11 mouse cellular contexts compared by ENCODE assay signal in the genomic region with DNA sequence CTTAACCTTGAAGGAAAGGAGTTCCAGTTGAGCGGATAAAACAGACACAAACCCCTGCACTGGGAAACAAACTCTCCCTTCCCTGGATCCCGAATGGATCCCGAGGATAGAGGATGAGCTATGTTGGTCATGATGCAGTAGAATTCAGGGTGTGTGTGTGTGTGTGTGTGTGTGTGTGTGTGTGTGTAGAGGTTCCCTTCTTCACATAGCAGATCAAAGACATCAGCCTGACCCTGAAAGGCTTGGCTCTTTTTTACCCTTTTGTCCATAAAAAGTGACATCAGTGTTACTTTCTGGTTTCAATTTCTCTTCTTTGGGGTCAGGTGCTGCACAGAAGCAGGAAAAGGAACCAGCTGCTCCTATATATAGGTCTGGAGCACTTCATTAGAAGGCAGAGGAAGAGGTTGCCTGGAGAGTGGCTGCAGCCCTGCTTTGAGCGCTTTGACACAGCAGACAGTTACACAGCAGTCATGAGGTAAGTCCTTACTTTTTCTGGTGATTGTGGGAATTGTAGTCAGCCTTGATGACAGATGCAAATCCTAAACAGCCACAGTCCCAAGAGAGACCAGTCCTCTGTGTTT. TPM values are rescaled to one million over a fixed set of nuclear protein-coding genes. Genes with fewer than 3 reads are reported as not detected.
DNase-seq lines count a peak whose midpoint lies in the region; ATAC-seq and TF ChIP-seq lines count a peak whose summit lies in the region.
"Had no signal": no experiment of that assay in that cellular context is flagged by ENCODE, and none has a peak within 500 bp of the region (broad histone marks: within the 10 kb centered on the region; RNA-seq: fewer than 3 reads in every experiment).

No protein-coding gene starts in this region.

- H3K27me3 ChIP-seq in intestine, postnatal 0 days (replicated peaks; ENCODE audit: control insufficient read depth, insufficient read depth, low read length), result no peaks in the 10 kb centered on the region
- no peaks in the 10 kb centered on the region for H3K27me3 ChIP-seq in intestine, embryonic 16.5 days (replicated peaks; ENCODE audit: control insufficient read depth, insufficient read depth, low read length)
- H3K27me3 ChIP-seq in hindbrain, embryonic 16.5 days (replicated peaks; ENCODE audit: control insufficient read depth, insufficient read depth, low read length), result no peaks in the 10 kb centered on the region
- H3K27me3 ChIP-seq: hindbrain, embryonic 12.5 days; limb, embryonic 15.5 days had no signal

- DNase-seq in CD4-positive helper T cell, adult 2 months (ENCODE audit: low read depth, low spot score), result peak; percentile 35
- peak; percentile 26 for DNase-seq in T-cell, adult 2 months (ENCODE audit: low spot score)
- DNase-seq in kidney, postnatal 10 days, result peak; percentile 31
- no peak for DNase-seq in right cerebral cortex, adult 18-20 months
- DNase-seq: cerebellum, postnatal 14 days; thymus, postnatal 14 days had no signal

- 73% methylated on average over 4 of the region's 4 CpGs for WGBS in intestine, postnatal 0 days
- WGBS in intestine, embryonic 16.5 days, result 63% methylated on average over 4 of the region's 4 CpGs
- WGBS in hindbrain, embryonic 16.5 days, result 81% methylated on average over 4 of the region's 4 CpGs

- H3K9me3 ChIP-seq in intestine, postnatal 0 days (ENCODE audit: control insufficient read depth), result no peaks in the 10 kb centered on the region
- H3K9me3 ChIP-seq in intestine, embryonic 16.5 days (ENCODE audit: control insufficient read depth, low read length), result no peaks in the 10 kb centered on the region
- H3K9me3 ChIP-seq in hindbrain, embryonic 16.5 days (ENCODE audit: control insufficient read depth, low read length), result no peaks in the 10 kb centered on the region
- H3K9me3 ChIP-seq: hindbrain, embryonic 12.5 days; limb, embryonic 15.5 days had no signal

- H3K36me3 ChIP-seq in intestine, postnatal 0 days (ENCODE audit: control insufficient read depth, insufficient read depth), result no peaks in the 10 kb centered on the region; the same call in 1 of the 2 replicates
- no peaks in the 10 kb centered on the region; the same call in 1 of the 2 replicates for H3K36me3 ChIP-seq in intestine, embryonic 16.5 days (ENCODE audit: control insufficient read depth, insufficient read depth, low read length)
- H3K36me3 ChIP-seq in hindbrain, embryonic 16.5 days (ENCODE audit: control insufficient read depth, insufficient read depth, low read length), result no peaks in the 10 kb centered on the region
- H3K36me3 ChIP-seq: hindbrain, embryonic 12.5 days had no signal

- TF ChIP-seq CTCF in intestine, postnatal 0 days (IDR thresholded peaks at IDR 0.05; ENCODE audit: low read depth), result no peak

- no peak overlapping the region for H3K4me2 ChIP-seq in intestine, postnatal 0 days (replicated peaks; ENCODE audit: low read depth)
- H3K4me2 ChIP-seq in intestine, embryonic 16.5 days (ENCODE audit: low read depth, low read length), result no peak overlapping the region
- no peak overlapping the region for H3K4me2 ChIP-seq in hindbrain, embryonic 16.5 days (ENCODE audit: low read length)
- H3K4me2 ChIP-seq: hindbrain, embryonic 12.5 days; limb, embryonic 15.5 days had no signal

- no peak overlapping the region for H3K27ac ChIP-seq in intestine, postnatal 0 days (ENCODE audit: low read depth, low read length)
- H3K27ac ChIP-seq in intestine, embryonic 16.5 days (ENCODE audit: low read length), result no peak overlapping the region
- no peak overlapping the region for H3K27ac ChIP-seq in hindbrain, embryonic 16.5 days (ENCODE audit: low read depth, low read length)
- H3K27ac ChIP-seq: hindbrain, embryonic 12.5 days; limb, embryonic 15.5 days had no signal

- H3K4me3 ChIP-seq in intestine, postnatal 0 days (ENCODE audit: low read depth, low read length), result no peak overlapping the region
- no peak overlapping the region for H3K4me3 ChIP-seq in intestine, embryonic 16.5 days (ENCODE audit: low read length)
- H3K4me3 ChIP-seq in hindbrain, embryonic 16.5 days (ENCODE audit: low read length), result no peak overlapping the region
- H3K4me3 ChIP-seq: hindbrain, embryonic 12.5 days; limb, embryonic 15.5 days had no signal

- peak; percentile 47; the same call in 1 of the 2 replicates for ATAC-seq in intestine, postnatal 0 days
- ATAC-seq in intestine, embryonic 16.5 days, result no peak
- no peak for ATAC-seq in hindbrain, embryonic 16.5 days

- H3K9ac ChIP-seq in intestine, postnatal 0 days (ENCODE audit: low read depth, low read length), result no peak overlapping the region
- H3K9ac ChIP-seq in intestine, embryonic 16.5 days (ENCODE audit: low read depth, low read length), result no peak overlapping the region
- no peak overlapping the region for H3K9ac ChIP-seq in hindbrain, embryonic 16.5 days (ENCODE audit: low read depth, low read length)
- H3K9ac ChIP-seq: hindbrain, embryonic 12.5 days; limb, embryonic 15.5 days had no signal

- H3K4me1 ChIP-seq in intestine, postnatal 0 days (replicated peaks; ENCODE audit: control insufficient read depth, insufficient read depth, low read length), result 0 out of 2 replicates have a peak, but pooled peaks cover 3% of the 10 kb centered on the region
- H3K4me1 ChIP-seq in intestine, embryonic 16.5 days (ENCODE audit: control insufficient read depth, insufficient read depth, low read length), result 0 out of 2 replicates have a peak, but pooled peaks cover 5% of the 10 kb centered on the region
- no peaks in the 10 kb centered on the region for H3K4me1 ChIP-seq in hindbrain, embryonic 16.5 days (ENCODE audit: control insufficient read depth, insufficient read depth, low read depth, low read length)
- H3K4me1 ChIP-seq: limb, embryonic 15.5 days had no signal

RNA-seq across cellular contexts. Expression of gene Ifit3, which starts 13.3 kb away (rescaled TPM):
- polyA plus RNA-seq in intestine, postnatal 0 days (2015; fragmentation: Nextera tagmentation; extraction: Ambion mirVana), result 43.5 and 50.2 TPM in 2 replicates
- polyA plus RNA-seq in intestine, embryonic 16.5 days (2015; fragmentation: Nextera tagmentation; extraction: Ambion mirVana), result 0.70 and 1.6 TPM in 2 replicates
- polyA plus RNA-seq in hindbrain, embryonic 16.5 days (2015; fragmentation: Nextera tagmentation; extraction: Ambion mirVana), result 1.1 and 2.3 TPM in 2 replicates

RNA-seq across cellular contexts. Expression of gene Ifit2, which starts 19.5 kb away (rescaled TPM):
- 13.1 and 15.1 TPM in 2 replicates for polyA plus RNA-seq in intestine, postnatal 0 days (2015; fragmentation: Nextera tagmentation; extraction: Ambion mirVana)
- polyA plus RNA-seq in intestine, embryonic 16.5 days (2015; fragmentation: Nextera tagmentation; extraction: Ambion mirVana), result 5.7 and 5.8 TPM in 2 replicates
- polyA plus RNA-seq in hindbrain, embryonic 16.5 days (2015; fragmentation: Nextera tagmentation; extraction: Ambion mirVana), result 7.0 and 7.2 TPM in 2 replicates

RNA-seq across cellular contexts. Expression of gene Ifit1bl1, which starts 31.8 kb away (rescaled TPM):
- polyA plus RNA-seq in intestine, postnatal 0 days (2015; fragmentation: Nextera tagmentation; extraction: Ambion mirVana), result 18.8 and 19.4 TPM in 2 replicates
- polyA plus RNA-seq in intestine, embryonic 16.5 days (2015; fragmentation: Nextera tagmentation; extraction: Ambion mirVana), result 0.86 and 0.88 TPM in 2 replicates
- polyA plus RNA-seq in hindbrain, embryonic 16.5 days (2015; fragmentation: Nextera tagmentation; extraction: Ambion mirVana), result 1.4 TPM in 2 replicates

RNA-seq across cellular contexts. Expression of gene Ifit3b, which starts 37.8 kb away (rescaled TPM):
- 2.2 and 2.3 TPM in 2 replicates for polyA plus RNA-seq in intestine, postnatal 0 days (2015; fragmentation: Nextera tagmentation; extraction: Ambion mirVana)
- 0.15 and 0.32 TPM in 2 replicates for polyA plus RNA-seq in intestine, embryonic 16.5 days (2015; fragmentation: Nextera tagmentation; extraction: Ambion mirVana)
- polyA plus RNA-seq in hindbrain, embryonic 16.5 days (2015; fragmentation: Nextera tagmentation; extraction: Ambion mirVana), result 0.14 and 0.25 TPM in 2 replicates
- polyA plus RNA-seq: hindbrain, embryonic 12.5 days had no signal

RNA-seq across cellular contexts. Expression of gene Lipa, which starts 42.7 kb away (rescaled TPM):
- 191 and 206 TPM in 2 replicates for polyA plus RNA-seq in intestine, postnatal 0 days (2015; fragmentation: Nextera tagmentation; extraction: Ambion mirVana)
- polyA plus RNA-seq in intestine, embryonic 16.5 days (2015; fragmentation: Nextera tagmentation; extraction: Ambion mirVana), result 39.9 and 42.2 TPM in 2 replicates
- 24.6 and 25.2 TPM in 2 replicates for polyA plus RNA-seq in hindbrain, embryonic 16.5 days (2015; fragmentation: Nextera tagmentation; extraction: Ambion mirVana)

Comparison
In these comparisons a context has a peak if more than half of its experiments do, and no peak if none do; other contexts are left out.
1. RNA of gene Ifit3, which starts 13.3 kb away (polyA plus RNA-seq): 43.5 to 50.2 TPM in intestine, postnatal 0 days; 1.1 to 2.3 TPM in hindbrain, embryonic 16.5 days and 0.70 to 1.6 TPM in intestine, embryonic 16.5 days; every median in the first group is over 10 times any median in the second.